Mouse (Mus musculus): ENCODE results near the gene D430042O09Rik. TPM values are rescaled to one million over a fixed set of nuclear protein-coding genes. Genes with fewer than 3 reads are reported as not detected.
"Not testable (repeated sequence)": the region's sequence is repeated elsewhere in the genome, so short reads cannot be mapped to it uniquely, and the experiment has no call there.

Gene D430042O09Rik
- 1 to 10 TPM; 7.3 to 8.2 TPM for total RNA-seq (2021)
- long read RNA-seq, experiment 1, full-length matches to known transcripts = 3 of 7 reads
- long read RNA-seq, experiment 1, partial matches to known transcripts = 1 of 7 reads
- long read RNA-seq, experiment 1, other reads (novel, unspliced or antisense) = 3 of 7 reads
- long read RNA-seq, experiment 2, full-length matches to known transcripts = 3 of 5 reads
- long read RNA-seq, experiment 2, partial matches to known transcripts = 0 of 5 reads
- long read RNA-seq, experiment 2, other reads (novel, unspliced or antisense) = 2 of 5 reads

GRCm38 (mm10) chr7:125707593-125708022 is at the start of gene D430042O09Rik, which contains the start of gene Gtf3c1:
Gene D430042O09Rik (plus strand): TSS chr7:125707888.
Gene Gtf3c1 (minus strand): TSS chr7:125707780.
- DNase-seq = peak; percentile 100

GRCm38 (mm10) chr7:125663654-125664053 is 44.0 kb upstream of the D430042O09Rik start:
- no peak for DNase-seq

GRCm38 (mm10) chr7:125670865-125671264 is 36.8 kb upstream of the D430042O09Rik start:
- DNase-seq = no peak

GRCm38 (mm10) chr7:125671396-125671795 is 36.3 kb upstream of the D430042O09Rik start:
- no peak for DNase-seq

- peak; percentile 45 for DNase-seq
Observed at GRCm38 (mm10) chr7:125674916-125675315, 32.8 kb upstream of the D430042O09Rik start.

- DNase-seq = no peak
Observed at GRCm38 (mm10) chr7:125678756-125679155, 28.9 kb upstream of the D430042O09Rik start.

GRCm38 (mm10) chr7:125679936-125680335 is 27.8 kb upstream of the D430042O09Rik start:
- no peak for DNase-seq

- DNase-seq = no peak
Observed at GRCm38 (mm10) chr7:125690516-125690915, 17.2 kb upstream of the D430042O09Rik start.

GRCm38 (mm10) chr7:125694056-125694455 is 13.6 kb upstream of the D430042O09Rik start:
- no peak for DNase-seq

GRCm38 (mm10) chr7:125702791-125703190 is 4.9 kb upstream of the D430042O09Rik start:
- no peak for DNase-seq

- peak; percentile 73 for DNase-seq
Observed at GRCm38 (mm10) chr7:125707186-125707585, 502 bp upstream of the D430042O09Rik start.

- no peak for DNase-seq
Observed at GRCm38 (mm10) chr7:125708100-125708499, 412 bp downstream of the D430042O09Rik start.

- DNase-seq = not testable (repeated sequence)
Observed at GRCm38 (mm10) chr7:125713542-125714055, 5.9 kb downstream of the D430042O09Rik start.

GRCm38 (mm10) chr7:125714803-125715202 is 7.1 kb downstream of the D430042O09Rik start:
- DNase-seq = no peak

- no peak for DNase-seq
Observed at GRCm38 (mm10) chr7:125716724-125717123, 9.0 kb downstream of the D430042O09Rik start.

- DNase-seq = no peak
Observed at GRCm38 (mm10) chr7:125717612-125718011, 9.9 kb downstream of the D430042O09Rik start.

GRCm38 (mm10) chr7:125720370-125720769 is 12.7 kb downstream of the D430042O09Rik start:
- no peak for DNase-seq

GRCm38 (mm10) chr7:125721033-125721432 is 13.3 kb downstream of the D430042O09Rik start:
- no peak for DNase-seq

- no peak for DNase-seq
Observed at GRCm38 (mm10) chr7:125722127-125722526, 14.4 kb downstream of the D430042O09Rik start.

- DNase-seq = no peak
Observed at GRCm38 (mm10) chr7:125723189-125723972, 15.7 kb downstream of the D430042O09Rik start.

GRCm38 (mm10) chr7:125731679-125732078 is 24.0 kb downstream of the D430042O09Rik start:
- DNase-seq = no peak

- no peak for DNase-seq
Observed at GRCm38 (mm10) chr7:125733791-125734190, 26.1 kb downstream of the D430042O09Rik start.
